Mouse (Mus musculus) liver, embryonic 15.5 days (tissue): ENCODE measurements around the gene Acsf2. TPM values are rescaled to one million over a fixed set of nuclear protein-coding genes. Genes with fewer than 3 reads are reported as not detected.

Source experiments
- ATAC-seq: fragments of 200-750 bp; cut with Nextera tagmentation; 2 replicates; pipeline ENCODE4 v1.8.0; 2017; ENCODE audit warnings: moderate number of reproducible peaks, mild to moderate bottlenecking, moderate library complexity; ENCODE audit not compliant: insufficient read depth
- H3K27ac ChIP-seq: fragments of 300-500 bp; sonication (generic); replicated peaks from 2 replicates; pipeline ENCODE4 v1.5.1; 2015; ENCODE audit warnings: mild to moderate bottlenecking, inconsistent platforms
- H3K27me3 ChIP-seq: fragments of 300-500 bp; sonication (generic); 2 replicates; pipeline ENCODE4 v1.6.1; 2015; ENCODE audit warnings: mild to moderate bottlenecking, inconsistent platforms
- H3K36me3 ChIP-seq: fragments of 300-500 bp; sonication (generic); replicated peaks from 2 replicates; pipeline ENCODE4 v1.6.1; 2015; ENCODE audit warnings: moderate library complexity, mild to moderate bottlenecking, inconsistent platforms
- H3K4me1 ChIP-seq: fragments of 300-500 bp; sonication (generic); replicated peaks from 2 replicates; pipeline ENCODE4 v1.6.1; 2015; ENCODE audit warnings: inconsistent platforms
- H3K4me2 ChIP-seq: fragments of 300-500 bp; sonication (generic); 2 replicates; pipeline ENCODE4 v1.6.1; 2015; ENCODE audit warnings: moderate library complexity, mild to moderate bottlenecking, inconsistent platforms
- H3K4me3 ChIP-seq: fragments of 300-500 bp; sonication (generic); replicated peaks from 2 replicates; pipeline ENCODE4 v1.5.1; 2015; ENCODE audit warnings: mild to moderate bottlenecking, inconsistent platforms
- H3K9ac ChIP-seq: fragments of 300-500 bp; sonication (generic); 2 replicates; pipeline ENCODE4 v1.6.1; 2015; ENCODE audit warnings: moderate library complexity, mild to moderate bottlenecking, inconsistent platforms
- H3K9me3 ChIP-seq: fragments of 300-500 bp; sonication (generic); replicated peaks from 2 replicates; pipeline ENCODE4 v1.6.1; 2016; ENCODE audit warnings: inconsistent platforms
- WGBS: fragments of 180-500 bp; shearing (Covaris S2); methylation state at CpG from one replicate; pipeline ENCODE4 v1.1.7; 2015; ENCODE audit warnings: mixed read lengths; ENCODE audit not compliant: insufficient replicate concordance; 5-methylcytosine and 5-hydroxymethylcytosine counted together
- polyA plus RNA-seq: library from polyadenylated mRNA; unstranded; fragments of >200 nt; fragmentation: Nextera tagmentation; extraction: Ambion mirVana; gene quantifications from 2 replicates; pipeline ENCODE4 v1.2.1, GENCODE M21; 2015

The Acsf2 gene
- polyA plus RNA-seq, 1 experiment from 2014 or later, result 1.4 TPM

DNA sequence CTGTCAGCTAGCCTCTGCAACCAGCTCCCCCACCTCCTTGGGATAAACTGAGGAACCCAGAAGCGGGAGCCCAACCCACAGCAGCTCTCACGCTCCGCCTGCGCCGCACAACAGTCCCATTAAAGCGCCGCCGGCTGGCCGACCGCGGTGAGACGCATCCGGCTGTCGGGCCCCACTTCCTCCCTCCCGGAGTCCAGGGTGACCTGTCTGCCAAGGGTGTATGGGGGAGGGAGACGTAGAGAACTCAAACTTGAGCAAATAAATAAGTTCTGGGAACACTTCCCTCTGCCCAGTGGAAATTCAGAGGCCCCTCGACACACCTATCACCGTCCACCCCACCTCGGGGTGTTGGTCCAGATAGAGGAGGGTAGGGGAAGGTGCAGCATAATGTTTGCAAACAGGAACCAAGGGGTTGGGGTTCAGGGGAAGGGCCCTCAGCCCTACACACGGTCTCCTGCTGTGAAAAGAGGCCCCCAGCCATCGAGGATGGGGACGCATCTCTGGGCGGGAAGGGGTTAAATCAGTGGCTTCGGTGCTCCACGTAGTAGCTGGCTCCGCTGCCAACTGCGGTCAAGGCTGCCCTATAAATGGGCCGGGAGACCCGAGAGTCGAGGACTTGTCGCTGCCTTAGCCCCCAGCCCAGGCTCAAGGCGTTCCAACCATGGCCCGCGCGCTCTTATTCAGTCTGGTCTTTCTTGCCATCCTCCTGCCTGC is 37.1 kb downstream of the Acsf2 start, which contains the start of gene Chad:
Gene Chad, plus strand, starts transcription at position 611 of the 714 bp plus-strand sequence.
- no peaks in the 10 kb centered on the region for H3K36me3 ChIP-seq
- H3K9ac ChIP-seq, result no peak within 1 kb of the TSS
- peak within 1 kb of the TSS; percentile 52 for H3K4me2 ChIP-seq
- no peak within 1 kb of the TSS for H3K27ac ChIP-seq
- H3K4me1 ChIP-seq, result peaks cover 22% of the 10 kb centered on the region; the same call in 1 of the 2 replicates
- ATAC-seq, result peak; percentile 36; the same call in 1 of the 2 replicates
- peaks cover 36% of the 10 kb centered on the region for H3K27me3 ChIP-seq
- no peaks in the 10 kb centered on the region for H3K9me3 ChIP-seq
- 5% methylated on average over 35 of the region's 35 CpGs for WGBS
- peak within 1 kb of the TSS; percentile 18 for H3K4me3 ChIP-seq

DNA sequence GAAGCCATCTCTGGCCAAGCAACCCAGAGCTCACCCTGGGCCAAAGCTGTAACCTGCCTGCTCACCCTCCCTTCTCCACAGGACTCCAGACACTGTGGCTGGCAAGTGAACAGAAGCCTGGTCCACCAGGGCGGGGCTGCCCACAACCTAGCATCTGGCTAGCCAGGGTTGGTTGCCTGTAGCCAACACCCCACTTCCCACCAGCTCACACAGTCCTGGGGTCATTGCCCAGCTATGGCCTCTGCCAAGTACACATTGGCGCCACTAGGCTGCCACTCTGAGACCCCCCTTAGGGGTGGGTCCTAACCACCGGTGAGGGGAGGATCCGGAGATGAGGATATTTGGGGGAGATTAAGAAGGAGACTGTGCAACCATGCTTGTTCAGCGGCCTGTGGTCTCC is 37.9 kb downstream of the Acsf2 start:
- no peaks in the 10 kb centered on the region for H3K9me3 ChIP-seq
- H3K4me1 ChIP-seq, result peaks cover 22% of the 10 kb centered on the region; the same call in 1 of the 2 replicates
- peak overlapping the region; percentile 52 for H3K4me2 ChIP-seq
- peaks cover 36% of the 10 kb centered on the region for H3K27me3 ChIP-seq
- H3K27ac ChIP-seq, result no peak overlapping the region
- H3K36me3 ChIP-seq, result no peaks in the 10 kb centered on the region
- WGBS, result 28% methylated on average over 5 of the region's 5 CpGs
- H3K4me3 ChIP-seq, result no peak overlapping the region
- 0 out of 2 replicates have a peak, but pooled peaks have one; percentile 10 for ATAC-seq
- no peak overlapping the region for H3K9ac ChIP-seq

DNA sequence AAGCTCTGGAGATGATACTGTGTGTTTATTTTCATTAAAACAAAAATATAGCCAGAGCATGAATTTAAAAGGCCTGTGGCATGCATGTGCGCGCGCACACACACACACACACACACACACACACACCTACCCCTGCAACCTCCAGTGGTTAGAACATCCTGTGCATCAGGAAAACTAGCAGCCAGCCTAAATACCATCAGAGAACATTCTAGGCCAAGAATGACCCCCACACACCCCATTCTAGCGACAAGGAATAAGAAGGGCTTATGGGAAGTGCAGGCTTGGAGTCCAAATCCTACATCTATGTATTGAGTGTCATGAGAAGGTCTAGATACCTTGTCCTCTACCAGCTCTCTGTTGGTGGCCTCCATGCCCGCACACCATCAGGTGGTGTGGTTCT is 38.3 kb downstream of the Acsf2 start:
- H3K4me2 ChIP-seq, result no peak overlapping the region
- H3K9ac ChIP-seq, result no peak overlapping the region
- H3K4me3 ChIP-seq, result no peak overlapping the region
- peaks cover 22% of the 10 kb centered on the region; the same call in 1 of the 2 replicates for H3K4me1 ChIP-seq
- peaks cover 36% of the 10 kb centered on the region for H3K27me3 ChIP-seq
- no peaks in the 10 kb centered on the region for H3K9me3 ChIP-seq
- H3K27ac ChIP-seq, result no peak overlapping the region
- no peaks in the 10 kb centered on the region for H3K36me3 ChIP-seq
- 72% methylated on average over 5 of the region's 5 CpGs for WGBS
- no peak for ATAC-seq

DNA sequence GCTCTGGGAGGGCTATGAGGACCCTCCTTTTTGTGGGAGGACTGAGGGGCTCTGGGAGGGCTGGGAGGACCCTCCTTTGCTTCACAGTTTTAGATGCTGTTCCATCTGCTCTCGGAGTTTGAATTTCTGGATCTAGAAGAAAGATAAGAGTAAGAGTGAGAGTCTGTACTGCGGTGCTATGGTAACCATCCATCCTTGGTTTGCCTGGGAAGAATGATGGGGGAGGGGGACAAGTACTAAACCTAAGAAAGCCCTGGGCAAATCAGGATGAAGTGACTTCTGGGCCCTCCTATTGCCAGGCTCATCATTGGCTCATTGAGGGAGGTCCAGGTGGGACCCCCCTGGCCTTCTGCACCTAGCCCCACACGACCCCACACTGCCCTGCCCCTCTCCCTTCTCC is 43.4 kb downstream of the Acsf2 start:
- no peak for ATAC-seq
- no peaks in the 10 kb centered on the region for H3K4me1 ChIP-seq
- no peak overlapping the region for H3K9ac ChIP-seq
- no peaks in the 10 kb centered on the region for H3K9me3 ChIP-seq
- peaks cover 3% of the 10 kb centered on the region; the same call in 1 of the 2 replicates for H3K27me3 ChIP-seq
- 52% methylated on average over 3 of the region's 3 CpGs for WGBS
- H3K4me3 ChIP-seq, result no peak overlapping the region
- H3K27ac ChIP-seq, result no peak overlapping the region
- no peak overlapping the region for H3K4me2 ChIP-seq
- no peaks in the 10 kb centered on the region for H3K36me3 ChIP-seq

DNA sequence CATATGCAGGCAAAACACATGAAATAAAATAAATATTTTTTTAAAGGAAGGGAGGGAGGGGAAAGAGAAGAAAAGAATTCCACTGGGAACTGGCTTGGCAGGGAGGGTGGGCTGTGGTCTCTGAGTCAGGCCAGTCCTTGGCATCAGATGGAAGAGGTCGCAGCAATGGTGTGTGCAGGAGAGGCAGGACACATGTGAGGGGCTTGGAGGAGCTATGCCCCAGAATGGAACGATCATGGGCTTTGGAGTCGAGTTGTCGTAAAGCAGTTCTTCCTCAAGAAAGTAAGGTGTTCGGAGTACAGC is 51.3 kb downstream of the Acsf2 start:
- H3K27ac ChIP-seq, result no peak overlapping the region
- ATAC-seq, result no peak
- peaks cover 18% of the 10 kb centered on the region for H3K4me1 ChIP-seq
- no peaks in the 10 kb centered on the region for H3K9me3 ChIP-seq
- no peak overlapping the region for H3K4me2 ChIP-seq
- H3K36me3 ChIP-seq, result no peaks in the 10 kb centered on the region
- H3K9ac ChIP-seq, result no peak overlapping the region
- H3K27me3 ChIP-seq, result no peaks in the 10 kb centered on the region
- no peak overlapping the region for H3K4me3 ChIP-seq
- 44% methylated on average over 5 of the region's 5 CpGs for WGBS

DNA sequence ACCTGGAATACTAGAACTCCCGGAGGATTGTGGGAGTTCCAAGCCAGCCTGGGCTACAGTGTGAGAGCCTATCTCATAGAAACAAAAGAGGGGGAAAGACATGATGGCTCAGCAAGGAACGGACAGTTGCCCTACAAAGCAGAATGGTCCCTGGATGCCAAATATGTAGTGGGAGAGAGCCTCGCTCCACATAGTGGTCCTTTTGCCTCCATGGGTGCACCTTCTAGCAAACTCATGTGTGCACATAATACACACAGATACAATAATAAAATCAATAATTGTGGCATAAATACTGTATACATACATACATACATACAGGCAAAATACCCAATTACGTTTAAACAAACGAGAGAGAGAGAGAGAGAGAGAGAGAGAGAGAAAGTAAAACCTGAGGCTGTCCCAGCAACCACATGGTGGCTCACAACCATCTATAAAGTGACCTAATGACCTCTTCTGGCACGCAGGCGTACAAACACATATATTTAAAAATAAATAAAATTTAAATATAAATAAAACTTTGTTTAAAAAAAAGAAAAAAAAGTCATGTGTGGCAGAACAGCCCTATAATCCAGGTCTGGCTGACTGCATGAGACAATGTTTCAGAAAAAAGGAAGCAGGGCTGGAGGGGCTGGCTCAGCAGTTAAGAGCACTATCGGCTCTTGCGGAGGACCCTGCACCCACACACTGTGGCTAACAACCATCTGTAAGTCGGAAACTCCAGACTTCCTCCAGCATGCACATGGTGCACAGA is 51.8 kb downstream of the Acsf2 start:
- Histone ChIP-seq H3K4me3 (peak overlapping the region; percentile 72; the same call in 1 of the 2 replicates), H3K9ac (no peak overlapping the region), H3K9me3 (no peaks in the 10 kb centered on the region), H3K4me1 (peaks cover 18% of the 10 kb centered on the region), H3K27me3 (no peaks in the 10 kb centered on the region), H3K36me3 (no peaks in the 10 kb centered on the region), H3K4me2 (0 out of 2 replicates have a peak overlapping the region, but pooled peaks have one; percentile 89), H3K27ac (no peak overlapping the region)
- no peak for ATAC-seq
- whole genome bisulfite sequencing, result 30% methylated on average over 10 of the region's 10 CpGs

DNA sequence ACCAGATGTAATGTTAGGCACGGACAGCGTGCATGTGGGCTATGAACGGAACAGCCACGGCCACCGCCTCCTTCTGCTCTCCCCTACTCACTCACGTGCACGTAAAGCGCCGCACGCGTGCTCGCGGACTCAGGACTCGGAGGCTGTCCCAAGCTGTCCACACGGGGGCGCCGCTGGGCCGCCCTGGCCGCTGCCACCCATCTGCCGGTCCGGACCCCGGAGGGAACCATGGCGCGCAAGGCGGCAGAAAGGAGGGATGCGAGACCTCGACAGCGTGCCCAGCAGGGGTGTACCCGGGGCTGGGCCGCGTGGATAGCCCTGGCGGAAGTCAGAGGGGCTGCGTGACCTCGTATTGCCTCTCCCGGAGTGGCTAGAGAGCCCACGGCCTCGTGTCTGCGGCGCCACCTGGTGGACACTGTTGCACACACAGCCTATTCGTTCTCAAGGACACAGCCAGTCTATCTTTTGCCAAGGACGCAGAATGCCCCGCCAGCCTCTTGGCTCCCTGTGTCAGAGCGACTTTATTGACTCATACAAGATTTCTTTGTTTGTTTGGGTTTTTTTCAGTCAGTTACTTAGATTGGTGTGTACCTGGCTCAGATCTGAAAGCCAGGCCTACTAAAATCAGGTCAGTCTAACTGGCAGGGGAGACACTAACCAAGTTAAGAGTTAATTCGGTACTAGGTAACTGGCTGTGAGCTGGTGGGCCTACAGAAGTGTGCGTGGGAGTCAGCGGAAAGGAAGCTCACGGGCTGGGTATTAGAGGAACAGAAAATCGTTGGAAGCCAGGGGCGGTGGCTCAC is 52.6 kb downstream of the Acsf2 start, which contains the start of gene Rsad1:
Gene Rsad1, minus strand, starts transcription at position 368 of the 803 bp plus-strand sequence.
- H3K27me3 ChIP-seq, result no peaks in the 10 kb centered on the region
- peak; percentile 78 for ATAC-seq
- H3K4me3 ChIP-seq, result peak within 1 kb of the TSS; percentile 72
- H3K27ac ChIP-seq, result peak within 1 kb of the TSS; percentile 73; the same call in 1 of the 2 replicates
- peak within 1 kb of the TSS; percentile 65 for H3K9ac ChIP-seq
- no peaks in the 10 kb centered on the region for H3K9me3 ChIP-seq
- H3K4me2 ChIP-seq, result peak within 1 kb of the TSS; percentile 89
- H3K36me3 ChIP-seq, result no peaks in the 10 kb centered on the region
- H3K4me1 ChIP-seq, result peaks cover 18% of the 10 kb centered on the region
- WGBS, result 3% methylated on average over 49 of the region's 49 CpGs

DNA sequence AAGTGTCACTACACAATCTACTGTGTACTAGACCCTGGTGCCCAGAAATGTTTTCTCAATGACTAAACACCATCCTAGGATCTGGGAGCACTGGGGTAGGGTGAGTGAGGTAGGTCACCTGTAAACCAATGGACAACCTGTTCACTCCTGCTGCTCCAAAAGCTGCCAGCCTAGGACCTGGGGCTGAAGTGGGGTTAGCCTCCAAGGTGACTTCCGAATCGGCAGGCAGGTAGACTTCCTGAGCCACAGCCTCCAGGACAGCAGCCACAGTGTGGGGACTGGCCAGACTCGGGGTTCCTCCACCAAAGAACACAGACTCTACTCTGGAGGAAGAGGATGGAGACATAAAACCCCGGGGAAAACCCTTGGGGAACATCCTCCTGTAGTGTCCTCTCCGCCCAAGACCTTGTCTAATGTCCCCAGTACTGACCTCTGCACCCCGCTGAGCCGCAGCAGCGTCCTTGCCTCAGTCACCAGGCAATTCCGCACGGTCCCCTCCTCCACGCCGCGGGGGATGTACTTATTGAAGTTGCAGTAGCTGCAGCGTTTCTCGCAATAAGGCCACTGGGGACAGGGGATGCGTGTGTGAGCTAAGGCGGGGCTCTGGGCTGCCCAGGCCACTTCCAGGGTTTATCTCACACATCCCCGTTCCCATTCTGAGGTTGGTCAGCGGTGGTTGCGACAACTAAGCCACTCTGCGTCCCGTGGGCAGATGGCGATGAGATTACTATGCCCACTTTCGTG is 53.5 kb downstream of the Acsf2 start:
- WGBS, result 8% methylated on average over 24 of the region's 24 CpGs
- peak; percentile 14; the same call in 1 of the 2 replicates for ATAC-seq

DNA sequence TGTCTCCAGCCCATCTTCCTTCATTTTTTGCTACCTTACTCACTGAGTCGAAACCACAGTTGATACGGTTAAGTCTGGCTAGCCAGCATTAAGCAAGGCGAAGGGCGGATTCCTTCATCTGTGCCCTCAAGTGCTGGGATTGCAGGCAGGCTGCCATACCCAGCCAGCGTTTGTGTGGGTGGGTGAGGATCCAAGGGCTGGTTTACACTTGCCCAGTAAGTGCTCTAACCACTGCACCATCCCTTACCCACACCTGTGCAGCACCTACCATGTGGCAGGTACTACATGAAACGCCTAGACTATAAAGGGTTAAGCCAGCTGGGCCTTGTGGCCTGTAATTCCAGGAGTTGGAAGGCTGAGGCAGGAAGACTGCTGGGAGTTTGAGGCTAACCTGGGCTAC is 54.4 kb downstream of the Acsf2 start:
- WGBS, result 68% methylated on average over 6 of the region's 6 CpGs
- Histone ChIP-seq H3K27ac (no peak overlapping the region), H3K4me2 (no peak overlapping the region), H3K9ac (no peak overlapping the region), H3K4me3 (no peak overlapping the region), H3K4me1 (peaks cover 18% of the 10 kb centered on the region), H3K9me3 (no peaks in the 10 kb centered on the region), H3K27me3 (no peaks in the 10 kb centered on the region), H3K36me3 (no peaks in the 10 kb centered on the region)
- ATAC-seq, result no peak

More for the DNA sequence above, 53.5 kb downstream of the Acsf2 start:
- peak overlapping the region; percentile 89 for H3K4me2 ChIP-seq
- H3K36me3 ChIP-seq, result no peaks in the 10 kb centered on the region
- no peaks in the 10 kb centered on the region for H3K27me3 ChIP-seq
- H3K9ac ChIP-seq, result peak overlapping the region; percentile 65; the same call in 1 of the 2 replicates
- peak overlapping the region; percentile 72 for H3K4me3 ChIP-seq
- no peak overlapping the region for H3K27ac ChIP-seq
- H3K9me3 ChIP-seq, result no peaks in the 10 kb centered on the region
- H3K4me1 ChIP-seq, result peaks cover 18% of the 10 kb centered on the region

DNA sequence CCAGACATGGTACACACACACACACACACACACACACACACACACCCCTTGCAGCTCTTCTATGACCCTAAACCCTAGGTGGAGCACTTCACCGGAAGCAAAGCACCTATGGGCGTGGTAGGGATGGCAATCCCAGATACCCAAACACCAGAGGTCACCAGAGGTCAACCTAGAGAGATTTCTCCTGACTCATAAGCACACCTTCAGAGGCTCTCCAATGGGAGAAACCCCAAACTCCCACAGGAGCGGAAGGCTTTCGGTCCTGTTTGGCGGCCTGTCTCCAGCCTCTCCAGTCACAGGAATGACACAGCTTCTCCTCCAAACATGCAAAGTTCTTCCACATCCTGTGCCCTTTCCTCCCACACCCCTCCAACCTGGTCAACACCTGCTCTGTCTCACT is 55.3 kb downstream of the Acsf2 start:
- ATAC-seq, result no peak
- Histone ChIP-seq H3K27me3 (no peaks in the 10 kb centered on the region), H3K4me2 (no peak overlapping the region), H3K4me1 (peaks cover 18% of the 10 kb centered on the region), H3K9me3 (no peaks in the 10 kb centered on the region), H3K27ac (no peak overlapping the region), H3K36me3 (no peaks in the 10 kb centered on the region), H3K9ac (no peak overlapping the region), H3K4me3 (no peak overlapping the region)
- WGBS, result 78% methylated on average over 5 of the region's 5 CpGs
